Mouse (Mus musculus) right cerebral cortex, adult 2 months (tissue): ENCODE measurements around the gene Ola1.
A peak's percentile ranks its signal among the peaks of the same experiment; 100 is the strongest.

Experiments
- DNase-seq, 2 experiments: peaks; one replicate each; pipeline ENCODE4 v3.0.0; 2021 to 2022; ENCODE audit warnings: low spot score in 2 of 2

Ola1 gene

GRCm38 (mm10) chr2:73218913-73219312, at the start of gene Ola1:
Gene Ola1 (minus strand): TSS chr2:73218924.
- no peak for DNase-seq

- DNase-seq, result no peak
Measured at GRCm38 (mm10) chr2:73268281-73268680, 49.6 kb upstream of the Ola1 start.

GRCm38 (mm10) chr2:73267818-73268217, 49.1 kb upstream of the Ola1 start:
- DNase-seq, result no peak

GRCm38 (mm10) chr2:73267231-73267630, 48.5 kb upstream of the Ola1 start:
- DNase-seq, result no peak

GRCm38 (mm10) chr2:73266623-73267022, 47.9 kb upstream of the Ola1 start:
- DNase-seq, result no peak

- no peak for DNase-seq
Measured at GRCm38 (mm10) chr2:73266011-73266410, 47.3 kb upstream of the Ola1 start.

- no peak for DNase-seq
Measured at GRCm38 (mm10) chr2:73264611-73265195, 46.0 kb upstream of the Ola1 start.

GRCm38 (mm10) chr2:73263794-73264610, 45.3 kb upstream of the Ola1 start:
- DNase-seq, result no peak

- no peak for DNase-seq
Measured at GRCm38 (mm10) chr2:73263172-73263765, 44.5 kb upstream of the Ola1 start.

- DNase-seq, result no peak
Measured at GRCm38 (mm10) chr2:73248701-73249100, 30.0 kb upstream of the Ola1 start.

GRCm38 (mm10) chr2:73241299-73241698, 22.6 kb upstream of the Ola1 start:
- no peak for DNase-seq

- no peak for DNase-seq
Measured at GRCm38 (mm10) chr2:73231081-73231480, 12.4 kb upstream of the Ola1 start.

GRCm38 (mm10) chr2:73213871-73214659, 4.7 kb downstream of the Ola1 start:
- DNase-seq, result peak; percentile 87 to 90

GRCm38 (mm10) chr2:73213539-73213870, 5.2 kb downstream of the Ola1 start:
- no peak for DNase-seq

GRCm38 (mm10) chr2:73204328-73204727, 14.4 kb downstream of the Ola1 start:
- no peak for DNase-seq

- DNase-seq, result no peak
Measured at GRCm38 (mm10) chr2:73188488-73188887, 30.2 kb downstream of the Ola1 start.

GRCm38 (mm10) chr2:73185185-73185584, 33.5 kb downstream of the Ola1 start:
- DNase-seq, result no peak

GRCm38 (mm10) chr2:73169496-73169895, 49.2 kb downstream of the Ola1 start:
- DNase-seq, result no peak

- peak; percentile 38 to 44 for DNase-seq
Measured at GRCm38 (mm10) chr2:73167126-73167525, 51.6 kb downstream of the Ola1 start.

- no peak for DNase-seq
Measured at GRCm38 (mm10) chr2:73164666-73165065, 54.1 kb downstream of the Ola1 start.

GRCm38 (mm10) chr2:73160772-73161171, 58.0 kb downstream of the Ola1 start:
- DNase-seq, result no peak

GRCm38 (mm10) chr2:73157202-73157601, 61.5 kb downstream of the Ola1 start:
- no peak for DNase-seq
